Mouse (Mus musculus): ENCODE results near the gene Fgfr2.

Gene Fgfr2

DNA sequence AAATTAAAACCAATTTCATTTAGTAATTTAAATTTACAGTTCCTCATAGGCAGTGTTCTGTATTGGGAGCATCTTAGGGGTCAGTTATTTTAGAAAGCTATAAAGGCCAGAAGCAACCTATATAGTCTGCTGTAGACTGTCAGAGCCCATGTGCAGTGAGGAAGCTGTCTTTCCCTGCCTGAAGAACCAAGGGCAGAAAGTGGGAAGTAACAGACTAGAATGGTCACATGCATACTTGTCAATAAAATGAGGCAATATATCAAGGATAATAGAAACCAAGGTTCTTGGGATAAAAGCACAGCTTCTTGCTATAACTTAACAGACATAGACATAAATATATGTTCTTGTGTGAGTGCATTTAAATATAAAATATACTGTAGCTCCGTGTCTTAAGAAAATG lies 2220.2 kb downstream of the Fgfr2 start:
- DNase-seq = no peak

DNA sequence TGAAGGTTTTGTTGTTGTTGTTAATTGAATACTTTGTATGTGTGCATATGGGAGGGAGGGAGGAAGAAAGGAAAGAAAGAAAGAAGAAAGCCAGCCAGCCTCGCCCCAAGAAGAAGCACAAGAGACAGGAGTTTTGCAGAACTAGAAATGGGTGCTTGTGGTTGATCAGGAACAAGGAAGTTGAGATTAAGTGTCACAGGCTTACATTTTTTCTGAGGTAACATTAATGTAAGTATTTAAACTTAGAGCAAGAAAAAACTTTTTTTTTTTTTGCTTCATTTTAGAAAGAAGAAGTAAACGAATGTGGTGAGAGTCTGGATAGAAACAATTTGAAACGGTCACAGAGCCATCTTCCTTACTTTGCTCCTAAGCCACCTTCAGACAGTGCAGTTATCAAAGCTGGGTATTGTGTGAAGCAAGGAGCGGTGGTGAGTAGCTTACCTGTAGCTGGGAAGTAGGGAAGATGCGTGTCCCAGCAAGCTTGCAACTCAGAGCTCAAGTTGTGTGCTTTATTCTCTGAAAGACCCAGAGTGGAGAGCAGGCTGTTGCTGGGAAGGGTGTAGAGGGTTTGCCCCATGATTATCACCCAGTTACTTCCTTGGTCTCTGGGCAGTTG lies 2222.8 kb downstream of the Fgfr2 start:
- DNase-seq = no peak

DNA sequence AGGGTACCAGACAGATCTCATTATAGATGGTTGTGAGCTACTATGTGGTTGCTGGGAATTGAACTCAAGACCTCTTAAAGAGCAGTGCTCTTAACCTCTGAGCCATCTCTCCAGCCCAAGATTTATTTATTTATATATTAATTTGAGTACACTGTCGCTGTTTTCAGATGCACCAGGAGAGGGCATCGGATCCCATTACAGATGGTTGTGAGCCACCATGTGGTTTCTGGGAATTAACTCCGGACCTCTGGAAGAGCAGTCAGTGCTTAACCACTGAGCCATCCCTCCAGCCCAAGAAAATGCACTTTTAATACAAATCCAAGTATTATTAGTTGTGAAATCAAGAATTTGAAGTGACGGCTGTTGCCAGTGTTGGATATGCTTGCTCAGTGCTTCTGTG lies 2224.8 kb downstream of the Fgfr2 start:
- peak; percentile 39 to 48 for DNase-seq

DNA sequence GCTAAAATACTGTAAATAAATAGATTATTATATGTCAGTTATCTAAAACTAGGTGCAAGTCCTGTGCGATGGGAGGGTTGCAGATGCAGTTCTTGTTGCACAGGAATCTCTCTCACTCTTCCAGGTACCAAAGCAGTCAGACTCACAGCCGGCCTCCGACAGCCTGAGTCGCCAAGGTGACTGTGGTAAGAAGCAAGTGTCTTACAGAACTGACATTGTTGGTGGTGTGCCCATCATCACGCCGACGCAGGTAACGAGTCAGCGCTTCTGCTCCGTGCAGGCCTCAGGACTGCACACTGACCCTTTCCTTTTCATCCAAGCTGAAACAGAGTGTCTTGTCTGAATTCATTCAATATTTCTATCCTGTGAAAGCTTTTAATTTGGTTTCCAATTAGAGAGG lies 2225.9 kb downstream of the Fgfr2 start:
- DNase-seq = no peak

DNA sequence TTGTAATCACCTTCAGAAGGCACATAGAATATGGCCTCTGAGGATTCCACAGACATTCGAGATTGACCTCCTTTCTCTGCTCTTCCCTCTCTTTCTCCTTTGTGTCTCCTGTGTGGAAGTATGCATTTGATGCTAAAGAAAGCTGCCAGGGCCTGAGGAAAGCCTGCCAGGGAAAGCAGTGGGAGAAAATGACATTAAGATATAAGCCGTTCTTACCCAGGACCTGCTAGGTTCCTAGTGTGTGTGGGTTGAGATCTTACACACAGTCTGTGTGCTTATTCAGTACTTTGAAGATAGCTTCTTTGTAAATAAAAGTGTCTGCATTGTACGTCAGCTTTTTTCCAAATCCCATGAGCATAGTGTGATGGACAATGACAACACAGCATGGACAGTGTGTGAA lies 2227.1 kb downstream of the Fgfr2 start:
- no peak for DNase-seq

DNA sequence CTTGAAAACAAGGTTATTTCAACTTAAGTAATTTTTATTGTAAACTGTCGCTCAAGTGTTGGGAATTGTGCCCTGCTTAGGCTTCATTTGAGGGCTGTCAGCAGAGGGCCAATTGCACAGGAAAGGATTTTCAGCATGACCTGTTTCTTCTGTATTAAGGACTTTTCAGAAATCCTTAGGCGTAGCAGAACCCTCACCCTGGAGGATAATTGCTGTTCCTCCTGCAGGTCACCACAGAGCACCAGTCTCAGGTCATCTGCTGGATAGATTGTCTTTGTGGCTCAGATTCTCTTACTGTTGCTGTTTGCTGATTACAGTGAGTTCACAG lies 2227.6 kb downstream of the Fgfr2 start:
- DNase-seq = peak; percentile 12 to 24

DNA sequence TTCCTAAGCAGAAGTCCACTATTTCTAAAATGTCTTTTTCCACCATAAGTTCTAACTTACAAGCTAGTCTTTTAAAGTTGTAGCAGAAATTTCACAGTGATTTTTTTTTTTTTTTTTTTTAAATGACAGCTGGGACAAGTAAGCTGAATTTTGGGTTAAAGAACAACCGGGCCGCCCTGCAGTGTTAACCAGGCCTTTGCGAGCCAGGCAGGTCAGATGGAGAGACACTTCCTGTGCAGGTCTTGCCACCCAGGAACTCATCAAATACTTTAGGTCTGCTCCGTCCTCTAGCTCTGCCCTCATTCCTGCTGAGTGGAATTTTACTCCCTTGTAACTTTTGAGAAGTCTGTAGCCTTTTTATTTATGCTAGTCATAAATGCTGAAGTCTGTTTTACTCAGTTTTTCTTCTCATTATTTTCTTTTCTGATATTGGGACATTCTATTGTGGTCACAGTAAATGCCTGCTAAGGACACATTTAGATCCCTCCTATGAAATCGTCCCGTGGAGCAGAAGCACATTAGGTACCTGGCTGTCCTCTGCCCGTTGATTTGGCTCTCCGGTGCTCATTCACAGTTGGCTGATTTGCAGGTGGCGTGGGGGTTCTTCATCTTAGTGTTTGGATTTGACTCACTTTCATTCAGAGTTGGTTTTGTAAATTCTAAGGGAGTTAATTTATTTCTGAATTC lies 2228.1 kb downstream of the Fgfr2 start:
- peak; percentile 28 to 39 for DNase-seq

DNA sequence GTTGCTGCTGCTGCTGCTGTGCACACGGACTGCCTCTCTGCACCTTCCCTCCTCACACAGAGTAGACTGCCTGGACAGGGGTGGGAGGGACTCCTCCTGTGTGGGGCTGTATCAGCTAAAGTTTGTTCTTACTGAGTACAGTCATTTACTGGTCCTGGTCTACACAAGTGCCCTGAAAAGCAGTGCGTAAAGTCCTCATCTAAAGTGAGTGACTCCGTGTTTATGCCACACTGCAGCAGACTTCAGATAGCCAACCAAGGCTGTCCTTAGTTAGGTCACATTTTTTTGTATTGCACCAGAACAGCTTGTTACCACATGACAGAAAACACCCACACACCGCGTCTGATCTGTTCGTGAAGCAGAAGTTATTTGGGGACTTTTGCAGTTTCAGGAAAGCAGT lies 2230.2 kb downstream of the Fgfr2 start:
- DNase-seq = no peak

DNA sequence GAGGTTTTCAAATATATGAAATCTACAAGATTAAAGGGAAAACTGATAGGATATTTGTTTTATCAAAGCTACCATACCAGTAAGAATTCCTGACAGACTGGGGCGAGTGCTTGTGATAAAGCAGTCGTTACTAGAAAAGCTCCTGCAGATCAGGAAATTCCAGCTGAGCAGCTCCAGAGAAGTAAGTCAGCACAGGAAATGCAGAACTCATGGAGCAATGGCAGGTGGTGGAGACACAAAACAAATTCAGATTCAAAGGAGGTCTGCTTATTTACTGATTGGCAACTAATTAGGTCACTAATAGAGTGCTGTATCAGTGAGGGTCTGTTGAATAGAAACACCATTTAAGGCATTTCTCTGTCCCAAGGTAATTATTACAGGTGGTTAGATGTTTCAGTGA lies 2232.3 kb downstream of the Fgfr2 start:
- DNase-seq = no peak

DNA sequence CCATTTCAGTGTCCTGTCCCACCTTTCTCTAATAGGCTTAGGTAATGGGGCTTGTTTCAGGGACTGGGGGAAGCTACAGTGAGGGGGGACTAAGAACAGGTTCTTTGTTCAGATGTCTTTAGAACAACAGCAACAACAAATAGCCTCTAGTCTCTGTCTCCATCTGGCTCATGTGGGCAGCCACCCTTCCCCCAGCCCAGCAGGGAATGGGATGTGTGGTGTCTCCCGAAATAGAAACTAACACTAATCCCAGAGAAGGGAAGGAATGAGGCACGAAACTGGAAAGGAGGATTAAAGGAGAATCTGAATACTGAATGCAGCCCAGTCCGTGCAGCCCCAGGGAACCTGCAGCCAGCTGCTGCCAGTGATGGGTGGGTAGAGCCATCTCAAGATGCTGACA lies 2235.2 kb downstream of the Fgfr2 start:
- peak; percentile 49 to 54 for DNase-seq

DNA sequence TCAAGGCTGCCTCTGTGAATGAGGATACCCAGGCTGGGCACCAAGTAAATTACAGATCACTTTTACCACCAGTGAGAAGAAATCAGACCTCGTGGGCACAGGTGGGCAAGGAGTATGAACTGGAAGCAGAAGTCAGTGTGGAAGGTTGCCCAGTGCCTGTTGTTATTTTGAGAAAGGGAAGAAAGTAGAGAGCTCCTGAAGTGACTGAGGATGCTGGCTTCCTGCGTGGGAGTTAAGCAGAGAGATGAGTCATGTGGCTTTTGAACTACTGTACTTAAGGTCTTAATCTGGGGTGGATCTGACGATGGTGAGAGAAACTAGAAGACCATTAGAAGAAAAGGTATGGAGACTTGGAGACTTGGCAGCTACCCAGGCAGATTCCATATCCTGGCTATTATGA lies 2236.9 kb downstream of the Fgfr2 start:
- no peak for DNase-seq

DNA sequence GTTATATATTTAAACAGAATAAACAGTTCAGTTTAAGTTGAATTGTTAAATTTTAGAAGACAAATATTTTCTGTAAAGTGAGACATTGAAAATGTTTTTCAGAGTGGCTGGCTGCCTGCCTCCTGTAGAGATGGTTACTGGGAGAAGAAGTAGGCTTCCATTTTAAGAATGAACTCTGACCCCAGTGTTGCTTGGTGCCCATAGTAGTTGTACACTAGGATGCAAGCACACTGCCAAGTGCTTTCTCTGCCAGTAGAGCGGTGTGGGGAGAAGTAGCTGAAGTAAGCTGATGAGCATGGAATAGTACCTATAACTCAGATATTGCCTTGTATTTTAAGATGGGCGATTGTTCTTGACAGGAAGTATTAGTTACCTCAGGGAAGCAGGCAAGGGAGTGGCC lies 2239.0 kb downstream of the Fgfr2 start:
- no peak for DNase-seq

DNA sequence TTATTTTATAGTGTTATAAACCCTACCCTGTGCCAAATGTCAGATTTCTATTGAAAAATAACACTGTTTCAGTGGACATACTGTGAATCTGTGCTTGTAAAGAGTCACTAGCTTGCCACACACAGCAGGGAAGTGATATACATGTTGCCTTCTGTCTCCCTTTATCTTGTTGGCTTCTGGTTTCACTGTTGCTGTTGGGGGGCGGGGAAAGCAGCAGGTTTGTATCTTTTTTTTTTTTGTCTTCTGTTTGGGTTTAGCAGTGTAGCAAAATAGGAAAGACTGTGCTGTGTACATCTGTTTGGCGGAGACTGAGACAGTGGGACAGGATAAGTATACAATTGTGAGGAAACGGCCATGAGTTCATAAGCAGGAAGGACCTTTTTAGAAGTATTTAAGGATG lies 2255.9 kb downstream of the Fgfr2 start:
- peak in 1 of 2 experiments; percentile 29 for DNase-seq

DNA sequence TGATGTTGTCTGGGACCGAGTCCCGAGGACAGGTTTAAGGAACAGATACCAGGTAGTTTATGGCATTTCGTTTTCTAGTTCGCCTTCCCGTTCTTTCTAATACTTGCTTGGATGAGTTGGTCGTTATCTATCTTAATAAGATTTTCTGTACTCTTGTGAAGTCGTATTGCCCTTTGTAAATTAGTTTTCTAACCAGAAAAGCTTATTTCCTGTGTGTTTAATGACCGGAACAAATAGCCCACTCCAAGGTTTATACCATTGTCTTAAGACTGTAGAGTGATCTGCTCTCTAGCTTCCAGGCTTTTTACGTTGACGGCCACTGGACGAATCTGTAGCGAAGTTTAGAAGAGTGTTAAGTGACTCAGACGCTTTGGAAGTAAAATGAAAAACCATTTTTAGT lies 2256.5 kb downstream of the Fgfr2 start:
- no peak for DNase-seq

DNA sequence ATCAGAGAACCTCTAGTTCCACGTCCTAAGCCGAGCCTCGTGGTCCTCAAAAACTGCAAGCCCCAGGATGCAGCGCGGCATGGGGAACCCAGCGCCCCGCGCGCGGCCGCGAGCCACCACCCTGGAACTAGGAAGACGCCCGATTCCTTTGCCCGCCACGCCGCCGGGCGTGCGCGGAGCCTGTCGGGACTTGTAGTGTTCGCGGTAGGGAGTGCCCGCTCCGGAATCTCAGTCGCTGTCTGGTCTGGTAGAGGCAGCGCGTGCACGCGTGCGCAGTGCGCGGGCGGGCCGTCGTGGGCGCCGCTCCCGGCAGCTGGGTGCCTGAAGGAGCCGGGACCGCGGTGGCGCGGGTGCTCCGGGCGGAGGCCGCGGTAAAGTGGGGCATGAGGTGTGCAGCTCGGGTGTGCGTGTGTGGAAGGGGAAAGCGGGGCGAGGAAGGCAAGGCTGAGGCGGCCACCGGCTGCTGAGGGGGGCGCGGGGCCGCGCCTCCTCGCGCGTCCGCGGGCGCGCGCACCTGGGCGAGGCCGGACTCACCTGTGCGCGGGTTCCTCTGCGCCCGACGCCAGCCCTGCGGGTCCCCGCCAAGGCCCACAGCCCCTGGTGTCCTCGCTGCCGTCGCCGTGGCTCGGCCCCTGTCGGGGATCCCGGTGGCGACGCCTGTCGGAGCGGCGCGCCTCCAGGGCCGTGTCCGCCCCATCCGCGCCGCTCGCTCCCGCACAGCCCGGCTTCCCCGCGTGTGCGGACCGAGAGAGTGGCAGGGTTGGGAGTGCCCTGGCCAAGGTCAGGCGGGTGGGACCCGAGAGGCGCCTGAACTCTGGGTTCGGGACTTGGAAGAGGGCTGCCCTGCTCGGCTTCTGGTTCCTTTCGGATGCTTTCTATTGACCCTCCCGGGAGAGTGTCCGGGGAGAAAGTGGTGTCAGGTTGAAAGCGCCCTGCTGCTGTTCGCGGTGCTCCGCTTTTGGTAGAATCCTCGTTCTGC lies 2257.2 kb downstream of the Fgfr2 start, which contains the start of gene Plekha1:
Gene Plekha1, plus strand, starts transcription at position 144 of the 979 bp plus-strand sequence.
- DNase-seq = peak; percentile 96 to 98

DNA sequence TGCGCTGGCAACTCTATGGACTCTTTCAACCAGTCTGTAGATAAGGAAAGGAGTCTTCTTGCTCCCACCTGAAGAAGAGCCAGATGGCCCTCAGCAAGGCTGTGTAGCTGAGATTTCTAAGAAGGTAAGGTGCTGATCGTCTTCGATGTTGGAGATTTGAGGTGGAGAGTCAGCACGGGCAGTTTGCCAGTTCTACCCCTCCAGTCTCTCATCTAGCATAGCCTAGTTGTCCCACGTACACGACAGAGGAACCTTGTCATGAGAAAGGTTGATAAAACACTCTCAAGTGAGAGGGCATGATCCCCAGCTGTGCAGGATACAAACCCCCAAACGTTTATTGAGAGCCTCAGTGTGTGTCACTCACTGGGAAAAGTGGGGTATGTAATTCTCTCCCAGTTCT lies 2258.4 kb downstream of the Fgfr2 start:
- peak; percentile 33 to 37 for DNase-seq

DNA sequence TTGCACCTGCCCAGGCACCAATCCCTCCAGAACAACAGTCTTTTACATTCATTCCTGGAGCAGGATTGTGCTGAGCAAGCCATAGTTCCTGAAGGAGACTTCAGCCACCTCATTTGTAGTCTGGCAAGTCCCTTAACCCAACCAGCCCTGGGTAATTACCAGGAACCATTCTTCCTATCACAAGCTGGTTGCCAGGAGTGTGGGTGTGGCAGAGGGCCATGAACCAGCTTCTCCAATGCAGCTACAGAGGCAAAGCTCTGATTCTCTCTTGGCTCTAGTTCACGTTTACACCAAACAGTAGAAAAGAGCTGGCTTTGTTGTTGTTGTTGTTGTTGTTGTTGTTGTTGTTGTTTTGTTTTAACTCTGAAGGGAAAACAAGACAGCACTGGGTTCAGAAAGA lies 2260.6 kb downstream of the Fgfr2 start:
- peak; percentile 48 to 52 for DNase-seq

DNA sequence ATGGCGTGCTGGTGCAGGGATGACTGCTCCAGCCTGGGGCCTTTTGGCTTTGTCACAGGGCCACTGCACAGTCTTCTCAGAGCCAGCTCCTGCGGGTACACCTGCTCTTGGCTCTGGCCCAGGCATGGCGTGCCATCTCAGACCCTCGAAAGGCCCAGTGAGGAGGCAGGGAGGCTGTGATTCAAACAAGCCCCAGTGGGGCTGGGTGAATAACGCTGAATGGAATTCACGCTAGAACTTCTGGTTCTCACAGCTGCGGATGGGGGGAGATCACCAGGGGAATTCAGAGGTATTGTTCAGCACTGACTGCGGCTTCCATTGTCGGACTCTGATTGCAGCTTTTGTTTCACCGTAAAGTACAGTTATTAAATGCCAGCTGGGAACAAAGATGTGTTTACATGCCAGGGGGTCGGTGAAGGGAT lies 2262.4 kb downstream of the Fgfr2 start:
- peak; percentile 69 to 81 for DNase-seq

DNA sequence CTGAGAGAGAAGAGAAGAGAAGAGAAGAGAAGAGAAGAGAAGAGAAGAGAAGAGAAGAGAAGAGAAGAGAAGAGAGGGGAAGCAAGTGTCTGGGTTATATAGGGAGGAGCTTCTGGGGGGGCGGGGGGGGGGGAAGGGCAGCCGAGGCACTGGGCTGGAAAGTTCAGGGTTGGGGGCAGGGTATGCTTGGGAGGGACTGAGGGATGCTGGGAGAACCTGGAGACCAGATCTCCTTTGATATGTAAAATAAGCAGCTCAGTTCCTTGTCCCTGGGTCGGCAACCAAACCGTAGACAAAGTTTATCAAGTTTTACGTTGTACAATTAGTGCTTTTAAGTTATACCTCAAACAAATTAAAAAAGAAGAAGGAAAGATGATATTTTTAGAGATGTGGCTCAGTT lies 2263.2 kb downstream of the Fgfr2 start:
- DNase-seq = no peak

DNA sequence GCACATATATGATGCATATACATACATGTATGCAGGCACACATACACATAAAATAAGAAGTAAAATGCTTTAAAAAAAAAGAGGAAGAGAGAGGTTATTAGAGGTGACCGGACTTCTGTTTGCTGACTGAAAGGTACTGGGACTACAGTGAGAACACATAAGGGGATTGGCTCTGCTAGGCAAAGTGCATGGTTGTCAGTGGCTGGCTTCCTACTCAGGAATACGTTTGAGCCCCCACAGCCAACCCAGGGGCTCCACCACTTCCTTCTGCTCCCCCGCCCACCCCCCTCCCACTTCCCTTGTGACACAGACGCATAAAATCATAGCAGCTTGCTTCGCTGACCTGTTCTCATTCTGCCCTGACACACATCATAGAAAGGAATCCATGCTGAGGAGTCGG lies 2265.2 kb downstream of the Fgfr2 start:
- DNase-seq = no peak

DNA sequence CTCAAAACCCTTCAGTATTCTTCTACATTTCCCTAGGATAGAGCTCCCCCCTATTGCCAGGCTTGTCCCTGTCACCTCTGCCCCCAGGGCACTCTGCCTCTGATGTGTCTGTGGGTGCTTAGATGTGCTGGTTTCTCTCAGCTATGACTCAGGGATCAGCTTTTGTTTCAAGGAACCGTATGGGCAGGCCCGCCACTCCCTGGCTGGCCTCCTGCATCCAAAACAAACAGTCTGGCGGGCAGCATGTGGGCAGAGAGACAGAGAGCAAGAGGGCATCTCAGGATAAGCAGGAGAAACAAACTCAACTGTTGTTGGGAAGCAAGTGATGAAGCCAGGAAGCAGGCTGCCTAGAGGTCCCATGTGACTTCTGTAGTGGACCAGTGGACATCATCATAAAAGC lies 2267.5 kb downstream of the Fgfr2 start:
- peak; percentile 72 to 73 for DNase-seq

DNA sequence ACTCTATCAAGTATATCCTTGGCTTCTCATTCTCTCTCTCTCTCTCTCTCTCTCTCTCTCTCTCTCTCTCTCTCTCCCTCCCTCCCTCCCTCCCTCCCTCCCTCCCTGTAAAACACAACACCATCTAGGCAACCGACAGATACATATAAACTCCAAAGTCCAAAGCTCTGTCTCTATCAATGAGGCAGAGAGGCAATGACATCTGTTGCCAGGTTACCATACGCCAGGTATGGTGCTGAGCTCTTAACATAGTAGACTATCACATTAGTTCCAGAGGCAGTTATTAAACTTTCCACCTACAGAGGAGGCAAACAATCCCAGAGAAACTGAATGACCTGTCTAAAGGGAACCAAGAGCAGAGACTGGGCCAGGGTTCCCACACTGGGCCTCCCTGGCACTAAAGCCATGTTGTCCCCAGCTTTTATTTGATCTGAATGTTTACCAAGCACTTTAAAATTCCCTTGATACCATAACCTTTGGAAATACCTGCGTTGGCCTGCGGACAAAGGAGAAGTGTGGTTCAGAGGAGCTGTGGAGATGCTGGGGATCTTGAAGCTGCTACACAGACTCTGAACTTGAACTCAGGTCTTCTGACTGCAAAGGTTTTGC lies 2268.4 kb downstream of the Fgfr2 start:
- no peak for DNase-seq

DNA sequence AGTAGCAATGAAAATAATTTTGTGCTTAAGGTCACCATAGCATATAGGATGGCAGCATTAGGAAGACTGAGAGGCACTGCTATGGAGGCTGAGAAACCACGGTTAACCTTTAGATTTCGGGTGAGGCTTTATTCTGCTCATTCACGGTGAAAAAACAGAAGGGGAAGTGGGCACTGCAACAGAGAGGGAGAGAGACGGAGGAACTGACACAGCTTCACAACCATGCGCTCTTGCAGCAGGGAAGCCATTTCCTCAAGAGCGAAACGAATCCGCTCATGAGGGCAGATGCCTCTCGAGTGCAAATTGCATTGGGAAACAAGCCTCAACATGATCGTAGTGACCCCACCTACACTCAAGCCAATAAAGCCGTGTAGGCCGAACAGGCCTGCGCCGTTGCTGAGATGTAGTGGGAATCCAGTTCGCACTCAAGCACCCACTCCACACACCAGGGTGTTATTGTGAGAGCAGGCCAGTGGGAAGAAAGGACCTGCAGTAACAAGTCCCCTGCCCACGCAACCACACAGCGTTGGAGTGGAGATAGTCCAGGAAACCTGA lies 2275.9 kb downstream of the Fgfr2 start:
- DNase-seq = no peak
